Mouse (Mus musculus) layer of hippocampus, adult 9-11 months (tissue): ENCODE measurements around the gene Tsen2.

ENCODE experiments used
- DNase-seq: peaks from one replicate; pipeline ENCODE4 v3.0.0; 2022

Tsen2 gene

GRCm38 (mm10) chr6:115544442-115544970, at the start of gene Tsen2:
Tsen2 (plus strand) TSS chr6:115544664.
- peak; percentile 97 for DNase-seq

- peak; percentile 52 for DNase-seq
Observed at GRCm38 (mm10) chr6:115499540-115499939, 44.9 kb upstream of the Tsen2 start.

- DNase-seq, result no peak
Observed at GRCm38 (mm10) chr6:115500234-115500633, 44.2 kb upstream of the Tsen2 start.

GRCm38 (mm10) chr6:115501131-115501530, 43.3 kb upstream of the Tsen2 start:
- no peak for DNase-seq

GRCm38 (mm10) chr6:115503038-115503437, 41.4 kb upstream of the Tsen2 start:
- no peak for DNase-seq

- no peak for DNase-seq
Observed at GRCm38 (mm10) chr6:115503549-115504159, 40.8 kb upstream of the Tsen2 start.

- DNase-seq, result no peak
Observed at GRCm38 (mm10) chr6:115504160-115504558, 40.3 kb upstream of the Tsen2 start.

GRCm38 (mm10) chr6:115504915-115505314, 39.5 kb upstream of the Tsen2 start:
- peak; percentile 27 for DNase-seq

GRCm38 (mm10) chr6:115506425-115506824, 38.0 kb upstream of the Tsen2 start:
- DNase-seq, result no peak

- DNase-seq, result no peak
Observed at GRCm38 (mm10) chr6:115511447-115511846, 33.0 kb upstream of the Tsen2 start.

GRCm38 (mm10) chr6:115513207-115513606, 31.3 kb upstream of the Tsen2 start:
- no peak for DNase-seq

GRCm38 (mm10) chr6:115517904-115518303, 26.6 kb upstream of the Tsen2 start:
- DNase-seq, result peak; percentile 76

GRCm38 (mm10) chr6:115518352-115518751, 26.1 kb upstream of the Tsen2 start:
- DNase-seq, result no peak

GRCm38 (mm10) chr6:115519275-115519699, 25.2 kb upstream of the Tsen2 start:
- DNase-seq, result no peak

GRCm38 (mm10) chr6:115521923-115522322, 22.5 kb upstream of the Tsen2 start:
- no peak for DNase-seq

GRCm38 (mm10) chr6:115522691-115523146, 21.7 kb upstream of the Tsen2 start:
- no peak for DNase-seq

GRCm38 (mm10) chr6:115523201-115523600, 21.3 kb upstream of the Tsen2 start:
- peak; percentile 67 for DNase-seq

GRCm38 (mm10) chr6:115524449-115524990, 19.9 kb upstream of the Tsen2 start:
- DNase-seq, result no peak

GRCm38 (mm10) chr6:115527418-115527817, 17.0 kb upstream of the Tsen2 start:
- DNase-seq, result no peak

- no peak for DNase-seq
Observed at GRCm38 (mm10) chr6:115528372-115528771, 16.1 kb upstream of the Tsen2 start.

GRCm38 (mm10) chr6:115534617-115535016, 9.8 kb upstream of the Tsen2 start:
- no peak for DNase-seq

- no peak for DNase-seq
Observed at GRCm38 (mm10) chr6:115536169-115536568, 8.3 kb upstream of the Tsen2 start.

GRCm38 (mm10) chr6:115538645-115539429, 5.6 kb upstream of the Tsen2 start:
- DNase-seq, result peak; percentile 67
